Mouse (Mus musculus): ENCODE measurements at regions not wholly inside any gene's neighbourhood (a gene's known extent, or its start where the extent isn't known, plus 50 kb on each side); places are given as distances from the start of the nearest gene placed in this dataset.

DNA sequence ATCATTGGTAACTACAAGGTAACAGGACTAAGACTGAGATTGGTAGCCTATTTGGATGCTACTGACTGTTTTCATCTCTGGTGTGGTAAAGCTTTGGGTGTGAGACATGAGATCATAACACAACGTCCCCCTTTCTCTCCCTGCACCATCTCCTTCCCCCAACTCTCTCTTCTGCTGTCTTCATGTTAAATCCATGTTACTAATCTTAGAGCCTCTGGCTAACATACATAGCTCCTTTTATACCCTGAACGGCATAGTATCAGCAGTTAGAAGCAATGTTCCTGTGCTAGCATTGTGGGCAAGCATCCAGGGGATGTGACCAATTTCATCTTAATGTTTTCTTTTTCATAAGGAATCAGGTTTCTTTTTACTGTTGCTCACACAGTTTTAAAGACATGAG lies 365.1 kb upstream of the Fam241a start:
- TF ChIP-seq CTCF (IDR thresholded peaks at IDR 0.05; ENCODE audit: low read depth, low read length) (no peak), POLR2A (IDR thresholded peaks at IDR 0.05; ENCODE audit: borderline replicate concordance, low read depth, low read length) (no peak)
